Mouse (Mus musculus): ENCODE data around the gene Urgcp.

- TF ChIP-seq CTCF (IDR thresholded peaks at IDR 0.05; ENCODE audit: control insufficient read depth, insufficient read depth, low read length) (no peak), POLR2A (IDR thresholded peaks at IDR 0.05; ENCODE audit: borderline replicate concordance, control insufficient read depth, low read depth, low read length) (no peak)
Measured at GRCm38 (mm10) chr11:5729582-5729981, 32.6 kb downstream of the Urgcp start.

All from bone marrow, adult 2 months (tissue).